Mouse (Mus musculus) spleen, postnatal 0 days (tissue): ENCODE data around the gene Arl2bp. TPM values are rescaled to one million over a fixed set of nuclear protein-coding genes. Genes with fewer than 3 reads are reported as not detected.

Source experiments
- polyA plus RNA-seq: library from polyadenylated mRNA; unstranded; fragments of >200 nt; fragmentation: Nextera tagmentation; extraction: Ambion mirVana; gene quantifications from 2 replicates; pipeline ENCODE4 v1.2.1, GENCODE M21; 2015

The Arl2bp gene
- polyA plus RNA-seq: 63.1 and 63.7 TPM in 2 replicates

DNA sequence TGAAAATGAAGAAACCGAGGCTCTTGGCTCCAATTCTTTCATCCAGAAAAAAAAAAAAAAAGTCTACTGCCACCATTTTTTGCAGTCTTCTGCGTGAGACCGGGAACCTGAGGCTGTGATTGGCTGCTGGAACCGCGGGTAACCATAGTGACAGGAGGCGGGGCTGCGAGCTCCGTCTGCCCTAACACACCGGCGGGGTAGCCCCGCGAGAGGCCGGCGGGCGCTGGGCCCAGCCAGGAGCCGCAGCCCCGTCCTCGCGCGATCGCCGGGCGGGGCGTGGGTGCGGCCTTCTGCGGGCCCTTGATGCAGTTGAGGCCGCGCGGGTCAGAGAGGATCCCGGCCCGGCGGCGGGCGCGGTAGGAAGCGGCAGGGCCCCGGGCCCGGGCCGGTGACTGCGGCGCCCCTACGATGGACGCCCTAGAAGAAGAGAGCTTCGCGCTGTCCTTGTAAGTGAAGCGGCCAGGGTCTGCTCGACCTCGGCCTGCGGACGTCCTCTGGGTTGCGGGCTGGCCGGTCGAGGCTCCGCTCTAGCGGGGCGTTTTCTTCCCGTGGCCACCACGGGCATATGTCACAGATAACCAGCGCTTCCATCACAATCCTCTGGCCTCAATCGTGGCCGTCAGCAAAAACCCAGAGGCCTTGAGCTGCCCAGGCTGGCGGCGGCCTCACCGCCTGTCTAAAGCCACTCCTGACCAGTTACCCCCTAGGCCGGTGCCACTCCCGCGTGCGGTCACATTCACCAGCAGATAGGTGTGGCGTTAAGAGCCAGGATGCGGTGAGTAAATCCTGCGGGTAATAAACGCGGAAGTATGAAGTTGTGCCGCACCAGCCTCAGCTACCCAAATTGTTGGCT, at the start of gene Arl2bp:
Gene Arl2bp, plus strand, starts transcription at position 145 of the 853 bp plus-strand sequence.

GRCm38 (mm10) chr8:94695994-94696384, 29.6 kb downstream of the Arl2bp start, which contains the start of gene Pllp:
Pllp (minus strand) TSS chr8:94696278.

Other genes starting within 250 kb of the Arl2bp start
- 1.6 TPM in 2 replicates for gene Nlrc5, start 232.2 kb upstream of the Arl2bp start, polyA plus RNA-seq
- gene Cpne2, start 133.6 kb upstream of the Arl2bp start, polyA plus RNA-seq: 8.8 and 9.5 TPM in 2 replicates
- gene Rspry1, start 64.7 kb upstream of the Arl2bp start, polyA plus RNA-seq: 20.9 and 23.0 TPM in 2 replicates
- 44.7 and 46.2 TPM in 2 replicates for gene Fam192a, start 64.6 kb upstream of the Arl2bp start, polyA plus RNA-seq
- 0.13 and 0.18 TPM in 2 replicates for gene Pllp, start 29.7 kb downstream of the Arl2bp start, polyA plus RNA-seq
- 0.28 and 0.57 TPM in 2 replicates for gene Ccl22, start 79.0 kb downstream of the Arl2bp start, polyA plus RNA-seq
- 0.55 and 0.69 TPM in 2 replicates for gene Cx3cl1, start 105.4 kb downstream of the Arl2bp start, polyA plus RNA-seq
- gene Ccl17, start 143.9 kb downstream of the Arl2bp start, polyA plus RNA-seq: 0.74 and 1.0 TPM in 2 replicates
- gene Coq9, start 171.7 kb downstream of the Arl2bp start, polyA plus RNA-seq: 41.9 and 42.7 TPM in 2 replicates
- 72.3 and 74.2 TPM in 2 replicates for gene Ciapin1, start 171.8 kb downstream of the Arl2bp start, polyA plus RNA-seq
- 91.9 and 94.6 TPM in 2 replicates for gene Polr2c, start 190.8 kb downstream of the Arl2bp start, polyA plus RNA-seq
- gene Dok4, start 209.7 kb downstream of the Arl2bp start, polyA plus RNA-seq: 7.4 and 9.2 TPM in 2 replicates